Mouse (Mus musculus): ENCODE data around the gene Sin3a. TPM values are rescaled to one million over a fixed set of nuclear protein-coding genes. Genes with fewer than 3 reads are reported as not detected.

Sin3a gene
- 9.4 and 9.7 TPM in 2 replicates for polyA plus RNA-seq (2015; fragmentation: Nextera tagmentation; extraction: Ambion mirVana)

DNA sequence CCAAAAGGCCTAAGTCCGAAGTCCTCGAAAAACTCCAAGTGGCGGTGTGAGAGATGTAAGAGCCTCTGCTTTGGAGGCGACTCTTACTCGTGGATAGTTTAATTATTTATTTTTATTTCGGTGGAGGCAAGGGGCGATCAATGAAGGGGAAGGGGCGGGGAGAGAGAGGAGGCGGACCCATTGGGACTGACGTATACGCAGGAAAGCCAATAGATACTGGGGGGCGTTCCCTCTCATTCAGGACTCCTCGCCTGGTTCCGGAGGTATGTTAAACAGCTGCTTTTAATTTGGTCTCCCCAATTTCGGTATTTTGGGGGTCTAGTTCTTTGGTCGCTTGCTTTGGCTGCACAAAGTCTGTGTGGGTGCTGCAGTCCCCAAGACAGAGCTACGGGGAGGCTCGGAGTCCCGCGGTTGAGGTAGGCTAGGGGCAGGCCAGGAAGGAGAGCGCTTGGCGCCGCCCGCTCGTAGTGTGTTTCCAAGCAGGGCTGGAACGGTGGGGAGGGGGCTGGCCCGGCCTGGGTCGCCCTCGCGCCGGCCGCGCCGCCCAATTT, at the start of gene Sin3a:
Sin3a (plus strand) TSS at position 240 of the 551 bp plus-strand sequence.

DNA sequence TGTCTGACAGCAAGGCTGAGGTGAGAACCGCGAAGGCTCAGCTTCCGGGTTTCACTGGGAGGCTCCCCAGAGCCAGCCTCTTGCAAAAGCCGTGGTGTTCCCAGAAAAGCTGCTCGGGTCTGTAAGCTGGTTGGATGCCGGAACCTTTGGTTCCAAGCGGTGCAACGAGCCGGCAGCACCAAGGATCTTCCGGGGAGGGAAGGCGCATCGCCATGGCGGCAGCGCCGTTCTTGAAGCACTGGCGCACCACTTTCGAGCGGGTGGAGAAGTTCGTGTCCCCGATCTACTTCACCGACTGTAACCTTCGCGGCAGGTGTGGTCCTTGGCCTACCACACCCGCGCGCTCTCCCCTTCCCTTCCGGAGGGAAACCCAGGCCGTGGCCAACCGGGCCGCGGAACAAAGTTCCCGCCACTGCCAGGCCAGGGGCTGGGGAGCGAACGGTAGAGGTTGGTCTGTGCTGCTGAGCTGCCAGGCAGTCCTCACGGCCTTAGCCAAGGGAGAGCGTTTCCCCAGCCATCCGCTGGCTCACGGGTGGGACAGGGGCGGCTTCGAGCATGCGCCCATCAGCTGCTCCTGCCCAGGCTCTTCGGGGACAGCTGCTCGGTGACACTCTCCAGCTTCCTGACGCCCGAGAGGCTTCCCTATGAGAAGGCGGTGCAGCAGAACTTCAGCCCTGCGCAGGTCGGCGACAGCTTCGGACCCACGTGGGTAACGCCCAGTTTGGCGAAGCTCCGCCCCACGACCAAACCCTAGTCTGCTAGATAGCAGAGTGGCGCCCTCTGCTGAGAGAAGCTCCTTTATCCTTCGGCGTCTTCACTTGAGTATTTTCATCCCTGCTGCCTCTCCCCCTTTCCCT, 59.0 kb downstream of the Sin3a start, which contains the start of gene Man2c1:
Man2c1 (plus strand) TSS at position 114 of the 857 bp plus-strand sequence.

DNA sequence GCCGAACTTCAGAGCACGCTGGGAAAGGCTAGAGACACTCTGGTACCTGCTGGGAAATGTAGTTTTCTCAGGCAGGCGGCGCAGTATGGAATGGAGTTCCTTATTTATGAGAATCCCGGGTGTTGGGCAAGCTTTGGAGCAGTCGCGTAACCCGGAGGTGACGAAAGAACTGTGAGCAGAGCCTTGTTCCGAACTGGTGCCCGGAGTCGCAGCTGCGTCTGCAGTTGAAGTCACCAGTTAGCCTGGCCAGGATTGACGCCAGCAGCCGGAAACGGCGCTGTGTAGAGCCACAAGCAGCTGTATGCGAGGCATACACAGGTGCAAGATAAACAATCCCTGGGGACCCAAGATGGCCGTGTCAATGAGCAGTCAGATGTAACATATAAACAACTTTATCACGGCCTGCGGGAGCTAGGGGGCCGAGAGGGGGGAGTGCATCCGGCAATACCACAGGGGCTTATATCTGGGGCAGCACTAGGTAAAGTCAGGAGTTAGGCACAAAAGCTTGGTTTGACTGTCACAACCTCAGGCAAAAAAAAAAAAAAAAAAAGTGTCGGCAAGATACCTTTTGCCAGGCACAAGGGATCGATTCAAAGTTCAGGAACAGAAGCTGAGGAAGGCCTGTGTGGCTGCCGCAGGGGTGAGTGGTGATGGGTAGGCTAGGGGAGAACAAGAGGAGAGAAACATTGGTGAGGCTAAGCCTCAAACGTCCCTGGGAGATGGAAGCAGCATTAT, 76.5 kb downstream of the Sin3a start, which contains the start of gene Neil1:
Neil1 (minus strand) TSS at position 162 of the 735 bp plus-strand sequence.

DNA sequence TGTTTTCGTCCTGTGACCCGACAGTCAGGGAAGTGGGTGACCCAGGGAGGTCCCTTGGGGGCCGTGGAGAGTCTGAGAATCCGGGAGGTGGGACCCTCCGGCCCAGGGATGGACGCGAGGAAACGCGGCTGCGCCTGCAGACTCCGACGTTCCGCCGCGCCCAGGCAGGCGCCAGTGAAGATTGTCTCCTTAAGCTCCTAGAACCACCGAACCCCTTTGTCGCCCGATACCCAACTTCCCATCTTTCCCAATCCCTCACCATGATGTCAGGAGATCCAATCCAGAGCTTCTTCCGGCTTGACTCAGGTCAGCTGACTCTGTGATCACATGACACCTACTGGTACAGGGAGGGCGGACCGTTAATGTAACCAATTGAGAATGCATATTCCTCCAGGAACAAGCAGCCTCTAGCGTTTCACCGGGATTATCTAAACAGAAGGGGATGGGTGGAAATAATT, 86.2 kb downstream of the Sin3a start, which contains the start of gene Commd4:
Commd4 (minus strand) TSS at position 319 of the 458 bp plus-strand sequence.

Other genes starting within 250 kb of the Sin3a start
- gene Odf3l1, start 207.4 kb upstream of the Sin3a start, polyA plus RNA-seq (2015; fragmentation: Nextera tagmentation; extraction: Ambion mirVana): 2.4 and 4.0 TPM in 2 replicates
- 16.6 and 19.2 TPM in 2 replicates for gene Cspg4, start 207.0 kb upstream of the Sin3a start, polyA plus RNA-seq (2015; fragmentation: Nextera tagmentation; extraction: Ambion mirVana)
- 3.0 and 3.3 TPM in 2 replicates for gene Snx33, start 143.7 kb upstream of the Sin3a start, polyA plus RNA-seq (2015; fragmentation: Nextera tagmentation; extraction: Ambion mirVana)
- 53.9 and 57.2 TPM in 2 replicates for gene Imp3, start 134.6 kb upstream of the Sin3a start, polyA plus RNA-seq (2015; fragmentation: Nextera tagmentation; extraction: Ambion mirVana)
- gene Snupn, start 121.2 kb upstream of the Sin3a start, polyA plus RNA-seq (2015; fragmentation: Nextera tagmentation; extraction: Ambion mirVana): 12.3 and 12.9 TPM in 2 replicates
- 6.4 and 8.4 TPM in 2 replicates for gene Ptpn9, start 77.1 kb upstream of the Sin3a start, polyA plus RNA-seq (2015; fragmentation: Nextera tagmentation; extraction: Ambion mirVana)
- gene Man2c1, start 58.6 kb downstream of the Sin3a start, polyA plus RNA-seq (2015; fragmentation: Nextera tagmentation; extraction: Ambion mirVana): 36.4 and 37.4 TPM in 2 replicates
- 4.4 and 5.2 TPM in 2 replicates for gene Neil1, start 76.3 kb downstream of the Sin3a start, polyA plus RNA-seq (2015; fragmentation: Nextera tagmentation; extraction: Ambion mirVana)
- 62.5 and 63.0 TPM in 2 replicates for gene Commd4, start 86.3 kb downstream of the Sin3a start, polyA plus RNA-seq (2015; fragmentation: Nextera tagmentation; extraction: Ambion mirVana)
- gene Trcg1, start 164.5 kb downstream of the Sin3a start, polyA plus RNA-seq (2015; fragmentation: Nextera tagmentation; extraction: Ambion mirVana): not detected in 2 replicates
- gene 1700017B05Rik, start 190.6 kb downstream of the Sin3a start, polyA plus RNA-seq (2015; fragmentation: Nextera tagmentation; extraction: Ambion mirVana): 4.8 and 8.2 TPM in 2 replicates

Data from skeletal muscle tissue, postnatal 0 days (tissue).